Mouse (Mus musculus) brown adipose tissue, adult 24 weeks (tissue): ENCODE results near the gene Olfr473. TPM values are rescaled to one million over a fixed set of nuclear protein-coding genes. Genes with fewer than 3 reads are reported as not detected.
"Not testable (repeated sequence)": the region's sequence is repeated elsewhere in the genome, so short reads cannot be mapped to it uniquely, and the experiment has no call there.

Experiments
- H3K27ac ChIP-seq: fragments of 200-500 bp; replicated peaks from 2 replicates; pipeline ENCODE4 v1.5.1; 2012; ENCODE audit warnings: low read depth, mild to moderate bottlenecking, low read length
- H3K4me1 ChIP-seq: fragments of 200-500 bp; 2 replicates; pipeline ENCODE4 v1.6.1; 2012; ENCODE audit warnings: low read length, mixed read lengths; ENCODE audit not compliant: control insufficient read depth, insufficient read depth, insufficient read length
- H3K4me3 ChIP-seq: fragments of 200-500 bp; 2 replicates; pipeline ENCODE4 v1.5.1; 2012; ENCODE audit warnings: low read depth, mild to moderate bottlenecking, low read length, moderate library complexity; ENCODE audit not compliant: insufficient read depth
- polyA plus RNA-seq: library from polyadenylated mRNA; stranded (reverse); fragments of >200 nt; gene quantifications from 2 replicates; pipeline ENCODE4 v1.2.4, GENCODE M21; 2012; ENCODE audit not compliant: missing spikeins, insufficient read depth, insufficient read length

The Olfr473 gene
- not detected in 2 replicates for polyA plus RNA-seq

GRCm38 (mm10) chr7:107930146-107930545 lies at the start of gene Olfr473:
TSS of gene Olfr473 (plus strand) at chr7:107930446.
- Histone ChIP-seq H3K27ac (no peak within 1 kb of the TSS), H3K4me3 (no peak within 1 kb of the TSS), H3K4me1 (no peaks in the 10 kb centered on the region)

GRCm38 (mm10) chr7:107897602-107898001 lies 32.6 kb upstream of the Olfr473 start, which contains the start of gene Olfr472:
TSS of gene Olfr472 (plus strand) at chr7:107897902.
- Histone ChIP-seq H3K4me1 (no peaks in the 10 kb centered on the region), H3K27ac (no peak within 1 kb of the TSS), H3K4me3 (no peak within 1 kb of the TSS)

- not testable (repeated sequence) for H3K4me1 ChIP-seq
Measured at GRCm38 (mm10) chr7:107952539-107952938, 22.3 kb downstream of the Olfr473 start.

GRCm38 (mm10) chr7:107954343-107954742 lies 24.1 kb downstream of the Olfr473 start, which contains the start of gene Olfr474:
TSS of gene Olfr474 (plus strand) at chr7:107954643.
- no peak within 1 kb of the TSS for H3K27ac ChIP-seq
- H3K4me1 ChIP-seq: no peaks in the 10 kb centered on the region
- no peak within 1 kb of the TSS for H3K4me3 ChIP-seq

More at GRCm38 (mm10) chr7:107952539-107952938, 22.3 kb downstream of the Olfr473 start:
- H3K4me3 ChIP-seq, H3K27ac ChIP-seq: not testable (repeated sequence)

GRCm38 (mm10) chr7:107964503-107964902 lies 34.3 kb downstream of the Olfr473 start, which contains the start of gene Olfr476:
TSS of gene Olfr476 (plus strand) at chr7:107964803.
- H3K4me3 ChIP-seq: no peak within 1 kb of the TSS
- H3K4me1 ChIP-seq: no peaks in the 10 kb centered on the region
- H3K27ac ChIP-seq: no peak within 1 kb of the TSS

Other genes starting within 250 kb of the Olfr473 start
- not detected in 2 replicates for gene Cyb5r2, start 172.4 kb upstream of the Olfr473 start, polyA plus RNA-seq
- not detected in 2 replicates for gene Ovch2, start 129.2 kb upstream of the Olfr473 start, polyA plus RNA-seq
- not detected in 2 replicates for gene Olfr467, start 118.2 kb upstream of the Olfr473 start, polyA plus RNA-seq
- not detected in 2 replicates for gene Olfr469, start 104.9 kb upstream of the Olfr473 start, polyA plus RNA-seq
- not detected in 2 replicates for gene Olfr470, start 83.0 kb upstream of the Olfr473 start, polyA plus RNA-seq
- gene Olfr472, start 32.5 kb upstream of the Olfr473 start, polyA plus RNA-seq: not detected in 2 replicates
- gene Olfr474, start 24.2 kb downstream of the Olfr473 start, polyA plus RNA-seq: not detected in 2 replicates
- not detected in 2 replicates for gene Olfr476, start 34.4 kb downstream of the Olfr473 start, polyA plus RNA-seq
- gene Olfr477, start 56.2 kb downstream of the Olfr473 start, polyA plus RNA-seq: not detected in 2 replicates
- not detected in 2 replicates for gene Olfr478, start 103.5 kb downstream of the Olfr473 start, polyA plus RNA-seq
- not detected in 2 replicates for gene Olfr479, start 120.2 kb downstream of the Olfr473 start, polyA plus RNA-seq
- gene Olfr480, start 136.9 kb downstream of the Olfr473 start, polyA plus RNA-seq: not detected in 2 replicates
- not detected in 2 replicates for gene Olfr481, start 149.4 kb downstream of the Olfr473 start, polyA plus RNA-seq
- not detected in 2 replicates for gene Olfr482, start 167.1 kb downstream of the Olfr473 start, polyA plus RNA-seq
- gene Olfr483, start 170.4 kb downstream of the Olfr473 start, polyA plus RNA-seq: not detected in 2 replicates
- gene Olfr484, start 197.0 kb downstream of the Olfr473 start, polyA plus RNA-seq: not detected in 2 replicates
- not detected in 2 replicates for gene Olfr485, start 229.4 kb downstream of the Olfr473 start, polyA plus RNA-seq
- gene Olfr486, start 242.3 kb downstream of the Olfr473 start, polyA plus RNA-seq: not detected in 2 replicates